Mouse (Mus musculus) testis, adult 2 months (tissue): Measurements from ENCODE around the gene Mycbp. TPM values are rescaled to one million over a fixed set of nuclear protein-coding genes. Genes with fewer than 3 reads are reported as not detected.

Experiments
- H3K27ac ChIP-seq: fragments of 200-500 bp; 2 replicates; pipeline ENCODE4 v1.5.1; 2012; ENCODE audit warnings: low read depth, low read length; ENCODE audit not compliant: control insufficient read depth, insufficient read depth
- H3K27me3 ChIP-seq: fragments of 200-500 bp; 2 replicates; pipeline ENCODE4 v1.6.1; 2012; ENCODE audit warnings: mild to moderate bottlenecking, low read length, moderate library complexity; ENCODE audit not compliant: control insufficient read depth, insufficient read depth
- H3K36me3 ChIP-seq: fragments of 200-500 bp; 2 replicates; pipeline ENCODE4 v1.6.1; 2012; ENCODE audit warnings: mild to moderate bottlenecking, low read length; ENCODE audit not compliant: control insufficient read depth, insufficient read depth
- H3K4me1 ChIP-seq: fragments of 200-500 bp; 2 replicates; pipeline ENCODE4 v1.6.1; 2012; ENCODE audit warnings: low read length; ENCODE audit not compliant: control insufficient read depth, insufficient read depth
- H3K4me3 ChIP-seq: fragments of 200-500 bp; 2 replicates; pipeline ENCODE4 v1.5.1; 2012; ENCODE audit warnings: low read depth, mild to moderate bottlenecking, low read length, moderate library complexity, mixed read lengths; ENCODE audit not compliant: control insufficient read depth
- CTCF ChIP-seq: fragments of 200-500 bp; IDR thresholded peaks from 2 replicates; pipeline ENCODE4 v1.5.1; 2012; ENCODE audit warnings: low read depth, mild to moderate bottlenecking, inconsistent platforms, low read length, moderate library complexity; ENCODE audit not compliant: control insufficient read depth, insufficient read depth, insufficient replicate concordance
- POLR2A ChIP-seq: fragments of 200-500 bp; IDR thresholded peaks from 2 replicates; pipeline ENCODE4 v1.6.1; 2012; ENCODE audit warnings: low read depth, mild to moderate bottlenecking, inconsistent platforms, low read length, moderate library complexity; ENCODE audit not compliant: control insufficient read depth
- polyA plus RNA-seq: library from polyadenylated mRNA; depleted of rRNA; stranded (reverse); fragments of >200 nt; gene quantifications from 2 replicates; pipeline ENCODE4 v1.2.3, GENCODE M21; 2012; rRNA removed

Gene Mycbp
- polyA plus RNA-seq, 1 experiment, result 49.1 TPM

GRCm38 (mm10) chr4:123956703-123957491, 52.3 kb downstream of the Mycbp start:
- Histone ChIP-seq H3K27me3 (no peaks in the 10 kb centered on the region), H3K27ac (no peak overlapping the region), H3K4me1 (peaks cover 10% of the 10 kb centered on the region), H3K36me3 (no peaks in the 10 kb centered on the region), H3K4me3 (peak overlapping the region; percentile 49)
- no peak for TF ChIP-seq POLR2A
- TF ChIP-seq CTCF, result peak; percentile 58

GRCm38 (mm10) chr4:123957492-123957808, 52.8 kb downstream of the Mycbp start:
- H3K4me1 ChIP-seq, result peaks cover 10% of the 10 kb centered on the region
- TF ChIP-seq POLR2A (no peak), CTCF (no peak)
- no peaks in the 10 kb centered on the region for H3K27me3 ChIP-seq
- 0 out of 2 replicates have a peak overlapping the region, but pooled peaks have one; percentile 7 for H3K4me3 ChIP-seq
- H3K36me3 ChIP-seq, result no peaks in the 10 kb centered on the region
- no peak overlapping the region for H3K27ac ChIP-seq

GRCm38 (mm10) chr4:123957891-123958290, 53.3 kb downstream of the Mycbp start:
- TF ChIP-seq POLR2A (no peak), CTCF (no peak)
- peaks cover 10% of the 10 kb centered on the region for H3K4me1 ChIP-seq
- H3K27ac ChIP-seq, result no peak overlapping the region
- no peaks in the 10 kb centered on the region for H3K36me3 ChIP-seq
- H3K27me3 ChIP-seq, result no peaks in the 10 kb centered on the region
- no peak overlapping the region for H3K4me3 ChIP-seq

- no peaks in the 10 kb centered on the region for H3K27me3 ChIP-seq
- H3K4me3 ChIP-seq, result no peak overlapping the region
- no peak overlapping the region for H3K27ac ChIP-seq
- no peak for TF ChIP-seq CTCF
- TF ChIP-seq POLR2A, result no peak
- H3K4me1 ChIP-seq, result peaks cover 10% of the 10 kb centered on the region
- no peaks in the 10 kb centered on the region for H3K36me3 ChIP-seq
These were observed 56.3 kb downstream of the Mycbp start for GRCm38 (mm10) chr4:123960955-123961354.

Other genes starting within 250 kb of the Mycbp start
- 20.0 and 24.4 TPM in 2 replicates for gene Macf1, start 220.5 kb upstream of the Mycbp start, polyA plus RNA-seq
- 84.6 and 117 TPM in 2 replicates for gene Ndufs5, start 186.6 kb upstream of the Mycbp start, polyA plus RNA-seq
- 41.6 and 42.9 TPM in 2 replicates for gene Akirin1, start 154.5 kb upstream of the Mycbp start, polyA plus RNA-seq
- gene Rhbdl2, start 117.0 kb upstream of the Mycbp start, polyA plus RNA-seq, result 2.8 and 3.4 TPM in 2 replicates
- 54.4 and 63.4 TPM in 2 replicates for gene 4933427I04Rik, start 45.2 kb upstream of the Mycbp start, polyA plus RNA-seq
- gene Rragc, start 12.6 kb downstream of the Mycbp start, polyA plus RNA-seq, result 24.9 and 27.7 TPM in 2 replicates
- 0.70 and 0.88 TPM in 2 replicates for gene 4930535I16Rik, start 13.2 kb downstream of the Mycbp start, polyA plus RNA-seq